Mouse (Mus musculus) embryonic facial prominence, embryonic 14.5 days (tissue): ENCODE data around the gene Ovca2. TPM values are rescaled to one million over a fixed set of nuclear protein-coding genes. Genes with fewer than 3 reads are reported as not detected.

Source experiments
- ATAC-seq: fragments of 200-750 bp; cut with Nextera tagmentation; 2 replicates; pipeline ENCODE4 v1.8.0; 2017; ENCODE audit warnings: low read depth, moderate number of reproducible peaks, moderate TSS enrichment
- DNase-seq: peaks from one replicate; pipeline ENCODE4 v3.0.0-alpha.2; 2015; ENCODE audit warnings: low spot score
- H3K27ac ChIP-seq: fragments of 300-500 bp; sonication (generic); replicated peaks from 2 replicates; pipeline ENCODE4 v1.5.1; 2014; ENCODE audit warnings: low read depth, mild to moderate bottlenecking, low read length, moderate library complexity
- H3K27me3 ChIP-seq: fragments of 300-500 bp; sonication (generic); replicated peaks from 2 replicates; pipeline ENCODE4 v1.6.1; 2014; ENCODE audit warnings: low read length; ENCODE audit not compliant: control insufficient read depth, insufficient read depth
- H3K36me3 ChIP-seq: fragments of 300-500 bp; sonication (generic); 2 replicates; pipeline ENCODE4 v1.6.1; 2014; ENCODE audit warnings: low read length, mixed read lengths; ENCODE audit not compliant: control insufficient read depth, insufficient read depth
- H3K4me1 ChIP-seq: fragments of 300-500 bp; sonication (generic); 2 replicates; pipeline ENCODE4 v1.6.1; 2014; ENCODE audit warnings: antibody characterized with exemption, low read length; ENCODE audit not compliant: control insufficient read depth, insufficient read depth
- H3K4me2 ChIP-seq: fragments of 300-500 bp; sonication (generic); 2 replicates; pipeline ENCODE4 v1.6.1; 2014; ENCODE audit warnings: low read depth, mild to moderate bottlenecking, low read length, moderate library complexity, mixed read lengths
- H3K4me3 ChIP-seq: fragments of 300-500 bp; sonication (generic); 2 replicates; pipeline ENCODE4 v1.5.1; 2014; ENCODE audit warnings: low read depth, mild to moderate bottlenecking, low read length
- H3K9ac ChIP-seq: fragments of 300-500 bp; sonication (generic); 2 replicates; pipeline ENCODE4 v1.6.1; 2014; ENCODE audit warnings: low read depth, mild to moderate bottlenecking, low read length, moderate library complexity, mixed read lengths
- H3K9me3 ChIP-seq: fragments of 300-500 bp; sonication (generic); 2 replicates; pipeline ENCODE4 v1.6.1; 2016; ENCODE audit warnings: low read length; ENCODE audit not compliant: control insufficient read depth
- WGBS: fragments of 180-500 bp; shearing (Covaris S2); extraction: QIAGEN DNeasy Blood & Tissue Kit; methylation state at CpG from one replicate; pipeline ENCODE4 v1.1.7; 2014; 5-methylcytosine and 5-hydroxymethylcytosine counted together
- polyA plus RNA-seq: library from polyadenylated mRNA; unstranded; fragments of >200 nt; fragmentation: Nextera tagmentation; extraction: Ambion mirVana; gene quantifications from 2 replicates; pipeline ENCODE4 v1.2.1, GENCODE M21; 2014

Ovca2 gene
- polyA plus RNA-seq, 1 experiment from 2014 or later, result 23.1 TPM

DNA sequence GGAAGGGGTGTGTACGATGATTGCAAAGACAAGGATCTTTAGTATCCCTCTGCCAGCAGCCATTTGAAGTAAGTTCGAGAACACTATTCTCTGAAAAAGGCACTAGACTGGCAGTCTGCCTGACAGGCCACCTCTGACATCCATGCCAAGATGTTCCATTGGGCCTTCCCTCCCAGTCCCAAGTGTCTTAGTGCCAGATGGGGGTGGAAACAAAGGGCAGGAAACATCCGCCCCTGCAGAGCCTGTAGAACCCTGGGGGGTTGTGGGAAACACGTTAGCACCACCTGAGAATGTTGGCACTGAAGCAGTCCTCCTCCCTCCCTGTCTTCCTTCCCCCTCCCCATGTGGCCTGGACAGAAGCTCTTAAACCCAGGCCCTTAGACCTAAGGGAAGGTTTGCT, 21.6 kb downstream of the Ovca2 start:
- Histone ChIP-seq H3K4me3 (no peak overlapping the region), H3K4me1 (0 out of 2 replicates have a peak, but pooled peaks cover 7% of the 10 kb centered on the region), H3K27me3 (no peaks in the 10 kb centered on the region), H3K9ac (no peak overlapping the region), H3K27ac (peak overlapping the region; percentile 41; the same call in 1 of the 2 replicates), H3K9me3 (no peaks in the 10 kb centered on the region), H3K4me2 (no peak overlapping the region), H3K36me3 (peaks cover 18% of the 10 kb centered on the region)
- 35% methylated on average over 3 of the region's 4 CpGs for WGBS
- DNase-seq (peak; percentile 33), ATAC-seq (no peak)

DNA sequence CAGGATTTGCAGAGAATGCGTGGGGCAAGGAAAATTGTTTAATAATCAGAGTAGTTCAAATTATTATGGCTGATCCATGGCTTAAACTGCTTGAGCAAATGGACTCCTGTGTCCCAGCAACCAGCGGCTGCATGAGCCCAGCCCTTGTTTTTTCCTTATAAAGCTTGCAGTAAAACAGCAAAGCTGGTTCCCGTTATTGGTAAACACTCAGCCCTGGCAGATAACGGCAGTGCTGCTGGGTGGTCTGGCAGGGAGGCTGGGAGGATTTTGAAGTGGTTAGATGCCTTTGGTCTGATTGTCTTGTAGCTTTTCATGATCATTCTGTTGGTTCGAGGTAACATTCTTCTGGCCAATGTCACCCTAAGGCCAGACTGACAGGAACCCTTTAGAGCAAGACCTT, 22.2 kb downstream of the Ovca2 start:
- 53% methylated on average over 5 of the region's 5 CpGs for WGBS
- no peak overlapping the region; the same call in 1 of the 2 replicates for H3K27ac ChIP-seq

GRCm38 (mm10) chr11:75155985-75156384, 22.6 kb downstream of the Ovca2 start:
- Histone ChIP-seq H3K9me3 (no peaks in the 10 kb centered on the region), H3K36me3 (peaks cover 19% of the 10 kb centered on the region), H3K9ac (no peak overlapping the region), H3K27ac (no peak overlapping the region), H3K4me1 (0 out of 2 replicates have a peak, but pooled peaks cover 7% of the 10 kb centered on the region), H3K27me3 (no peaks in the 10 kb centered on the region), H3K4me2 (no peak overlapping the region), H3K4me3 (no peak overlapping the region)
- WGBS, result 50% methylated on average over 6 of the region's 6 CpGs
- ATAC-seq, result no peak
- DNase-seq, result no peak

More for the DNA sequence above, 22.2 kb downstream of the Ovca2 start:
- no peaks in the 10 kb centered on the region for H3K9me3 ChIP-seq
- no peak overlapping the region for H3K9ac ChIP-seq
- H3K4me2 ChIP-seq, result no peak overlapping the region
- no peaks in the 10 kb centered on the region for H3K27me3 ChIP-seq
- DNase-seq (no peak), ATAC-seq (no peak)
- peaks cover 16% of the 10 kb centered on the region for H3K36me3 ChIP-seq
- 0 out of 2 replicates have a peak, but pooled peaks cover 7% of the 10 kb centered on the region for H3K4me1 ChIP-seq
- no peak overlapping the region for H3K4me3 ChIP-seq

- DNase-seq, result no peak
Observed at GRCm38 (mm10) chr11:75154053-75154585, 24.5 kb downstream of the Ovca2 start.

GRCm38 (mm10) chr11:75152603-75153557, 25.8 kb downstream of the Ovca2 start:
- WGBS, result 73% methylated on average over 18 of the region's 18 CpGs
- ATAC-seq, result no peak
- Histone ChIP-seq H3K36me3 (peaks cover 29% of the 10 kb centered on the region), H3K9ac (no peak overlapping the region), H3K9me3 (no peaks in the 10 kb centered on the region), H3K4me2 (no peak overlapping the region), H3K27ac (0 out of 2 replicates have a peak overlapping the region, but pooled peaks have one; percentile 1), H3K27me3 (no peaks in the 10 kb centered on the region), H3K4me3 (no peak overlapping the region), H3K4me1 (peaks cover 9% of the 10 kb centered on the region)
- DNase-seq, result no peak

More at GRCm38 (mm10) chr11:75154053-75154585, 24.5 kb downstream of the Ovca2 start:
- Histone ChIP-seq H3K9me3 (no peaks in the 10 kb centered on the region), H3K4me2 (no peak overlapping the region), H3K9ac (no peak overlapping the region), H3K36me3 (peaks cover 22% of the 10 kb centered on the region), H3K27me3 (no peaks in the 10 kb centered on the region), H3K27ac (no peak overlapping the region), H3K4me3 (no peak overlapping the region), H3K4me1 (0 out of 2 replicates have a peak, but pooled peaks cover 7% of the 10 kb centered on the region)
- 72% methylated on average over 6 of the region's 6 CpGs for WGBS
- ATAC-seq, result no peak

DNA sequence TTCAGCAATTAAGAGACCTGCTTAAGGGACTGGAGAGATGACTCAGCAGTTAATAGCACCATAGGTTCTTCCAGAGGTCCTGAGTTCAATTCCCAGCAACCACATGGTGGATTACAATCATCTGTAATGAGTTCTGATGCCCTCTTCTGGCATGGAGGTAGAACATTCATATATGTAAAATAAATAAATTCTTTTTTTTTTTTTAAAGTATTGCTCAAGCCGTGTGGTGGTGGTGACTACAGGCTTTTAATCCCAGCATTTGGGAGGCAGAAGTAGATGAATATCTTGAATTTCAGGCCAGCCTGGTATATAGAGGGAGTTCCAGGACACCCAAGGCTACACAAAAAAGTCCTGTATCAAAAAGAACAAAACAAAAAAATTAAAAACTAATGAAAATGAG, 28.3 kb downstream of the Ovca2 start:
- DNase-seq, result no peak
- Histone ChIP-seq H3K27ac (no peak overlapping the region), H3K4me2 (no peak overlapping the region), H3K27me3 (no peaks in the 10 kb centered on the region), H3K36me3 (peaks cover 29% of the 10 kb centered on the region), H3K4me1 (peaks cover 21% of the 10 kb centered on the region), H3K9ac (no peak overlapping the region), H3K9me3 (no peaks in the 10 kb centered on the region), H3K4me3 (no peak overlapping the region)
- WGBS, result 72% methylated on average over 1 of the region's 1 CpGs
- no peak for ATAC-seq

DNA sequence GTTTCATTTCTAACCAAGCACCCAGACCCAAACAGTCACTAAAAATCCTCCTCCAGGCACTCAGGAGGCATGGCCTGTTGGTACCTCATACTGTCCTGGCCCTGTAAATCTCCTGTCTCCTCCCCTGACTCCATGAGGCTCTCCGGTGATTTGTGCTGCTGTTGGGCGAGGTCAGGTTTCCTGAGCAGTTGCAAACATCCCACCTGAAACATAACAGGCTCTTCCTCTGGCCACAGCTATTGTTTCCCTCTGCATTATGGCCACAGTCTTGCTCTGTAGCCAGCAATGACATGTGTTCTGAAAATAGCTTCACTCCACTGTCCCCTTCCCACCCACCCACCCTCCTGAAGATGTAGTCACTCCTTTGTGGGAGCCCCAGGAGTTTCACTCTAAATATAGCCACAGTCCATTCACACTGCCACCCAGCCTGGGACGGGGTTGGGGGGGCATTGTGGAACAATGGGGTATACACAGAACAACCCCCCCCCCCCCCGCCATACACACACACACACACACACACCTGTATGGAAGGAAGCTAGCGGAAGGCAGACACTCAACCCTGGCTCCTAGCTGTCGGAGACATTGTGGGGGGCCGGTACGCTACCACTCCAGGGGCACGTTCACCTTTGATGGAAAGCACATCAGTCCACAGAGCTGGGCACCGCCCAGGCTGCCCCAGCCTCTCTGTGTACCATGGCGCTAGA, 30.2 kb downstream of the Ovca2 start:
- whole genome bisulfite sequencing, result 84% methylated on average over 10 of the region's 11 CpGs
- peaks cover 41% of the 10 kb centered on the region for H3K36me3 ChIP-seq
- no peak overlapping the region for H3K9ac ChIP-seq
- no peak overlapping the region for H3K4me2 ChIP-seq
- peaks cover 21% of the 10 kb centered on the region for H3K4me1 ChIP-seq
- H3K27me3 ChIP-seq, result no peaks in the 10 kb centered on the region
- peak overlapping the region; percentile 85 for H3K27ac ChIP-seq
- ATAC-seq (no peak), DNase-seq (no peak)
- no peaks in the 10 kb centered on the region for H3K9me3 ChIP-seq
- H3K4me3 ChIP-seq, result no peak overlapping the region

GRCm38 (mm10) chr11:75147846-75148168, 30.8 kb downstream of the Ovca2 start:
- WGBS, result 24% methylated on average over 3 of the region's 3 CpGs
- Histone ChIP-seq H3K9ac (0 out of 2 replicates have a peak overlapping the region, but pooled peaks have one; percentile 30), H3K4me1 (peaks cover 21% of the 10 kb centered on the region), H3K27ac (peak overlapping the region; percentile 85), H3K4me2 (peak overlapping the region; percentile 5; the same call in 1 of the 2 replicates), H3K36me3 (peaks cover 47% of the 10 kb centered on the region), H3K9me3 (no peaks in the 10 kb centered on the region), H3K4me3 (no peak overlapping the region), H3K27me3 (no peaks in the 10 kb centered on the region)
- peak; percentile 75 for ATAC-seq
- DNase-seq, result peak; percentile 76
